Mouse (Mus musculus) bone marrow macrophage, adult 2 months (primary cell): ENCODE results near the gene Emc4. TPM values are rescaled to one million over a fixed set of nuclear protein-coding genes. Genes with fewer than 3 reads are reported as not detected.

ENCODE experiments used
- H3K27ac ChIP-seq: 2 replicates; pipeline ENCODE4 v1.5.1; 2012; ENCODE audit warnings: low read depth, low read length; ENCODE audit not compliant: insufficient read depth
- H3K4me1 ChIP-seq: 2 replicates; pipeline ENCODE4 v1.6.1; 2012; ENCODE audit warnings: low read length; ENCODE audit not compliant: control insufficient read depth, insufficient read depth
- H3K4me3 ChIP-seq: 2 replicates; pipeline ENCODE4 v1.5.1; 2012; ENCODE audit warnings: mild to moderate bottlenecking, low read length, moderate library complexity; ENCODE audit not compliant: insufficient read depth
- CTCF ChIP-seq: IDR thresholded peaks from 2 replicates; pipeline ENCODE4 v1.5.1; 2012; ENCODE audit warnings: low read depth, mild to moderate bottlenecking, low read length, moderate library complexity
- POLR2A ChIP-seq: IDR thresholded peaks from 2 replicates; pipeline ENCODE4 v1.6.1; 2012; ENCODE audit warnings: mild to moderate bottlenecking, low read depth, low read length, borderline replicate concordance
- polyA plus RNA-seq: library from polyadenylated mRNA; stranded (reverse); fragments of >200 nt; gene quantifications from 2 replicates; pipeline ENCODE4 v1.2.4, GENCODE M21; 2012; ENCODE audit not compliant: missing spikeins, insufficient read depth, insufficient read length

Emc4 gene
- 49.9 and 58.9 TPM in 2 replicates for polyA plus RNA-seq

DNA sequence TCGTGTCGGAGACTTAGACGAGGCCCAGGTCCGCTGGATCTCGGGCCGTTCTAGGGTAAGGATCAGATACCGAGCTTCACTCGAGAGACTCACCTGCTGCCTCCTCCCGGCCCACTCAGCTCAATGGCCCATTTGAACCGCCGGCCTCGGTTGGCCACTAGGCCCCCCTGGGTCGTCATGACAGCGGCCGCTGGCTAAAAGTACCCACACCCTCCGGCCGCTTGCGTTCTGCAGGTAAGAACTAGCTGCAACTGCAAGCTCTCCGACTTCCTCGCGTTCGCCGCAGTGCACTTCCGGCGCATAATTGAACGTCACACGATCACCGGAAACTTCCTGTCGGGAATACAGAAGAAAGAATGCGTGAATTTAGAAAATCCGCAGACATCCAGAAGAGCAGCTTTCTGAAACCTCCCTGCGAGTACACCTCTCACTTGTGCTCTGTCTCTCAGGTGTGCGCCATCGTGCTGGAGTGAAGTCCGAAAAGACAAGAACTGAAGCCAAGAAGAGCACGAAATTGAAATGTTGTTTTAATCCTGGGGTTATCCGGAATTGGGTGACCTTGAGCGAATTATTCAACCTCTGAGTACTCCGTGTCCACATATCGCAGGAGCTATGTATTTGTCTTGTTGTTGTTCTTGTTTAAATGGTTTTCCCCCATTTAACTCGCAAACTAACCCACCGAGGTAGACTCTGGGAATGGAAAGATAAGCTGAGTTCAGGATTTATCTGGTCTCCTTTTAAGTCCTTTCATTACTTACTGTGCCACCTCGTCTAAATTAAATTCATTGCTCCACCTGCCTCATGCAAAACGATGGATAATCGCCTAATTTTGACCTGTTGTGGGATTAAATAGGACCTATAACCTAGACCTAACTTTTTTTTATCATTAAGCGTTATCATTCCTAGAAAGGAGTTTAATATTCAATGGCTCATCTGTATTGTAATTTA lies at the start of gene Emc4:
Emc4 (minus strand) TSS at position 302 of the 948 bp plus-strand sequence.
- H3K27ac ChIP-seq: peak within 1 kb of the TSS; percentile 71
- peak within 1 kb of the TSS; percentile 85 for H3K4me3 ChIP-seq
- TF ChIP-seq POLR2A (no peak), CTCF (no peak)
- H3K4me1 ChIP-seq: 0 out of 2 replicates have a peak, but pooled peaks cover 4% of the 10 kb centered on the region

DNA sequence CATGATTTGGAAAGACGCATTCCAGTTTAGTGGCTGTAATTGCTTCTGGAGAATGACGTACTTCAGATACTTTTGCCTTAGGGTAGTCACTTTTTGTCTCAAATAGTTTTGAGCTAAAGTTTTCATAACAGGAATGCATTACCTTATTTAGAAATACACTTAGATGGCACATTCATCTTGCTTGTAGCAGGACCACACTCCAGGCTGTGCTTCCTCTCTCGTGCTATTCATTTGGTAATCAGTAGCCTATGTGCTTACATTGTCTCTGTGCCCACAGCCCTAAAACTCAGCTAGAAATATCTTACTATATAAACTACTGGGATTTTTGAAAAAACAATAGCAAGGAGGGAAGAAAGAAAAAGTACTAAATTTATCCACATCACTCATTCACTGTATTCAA lies 39.2 kb upstream of the Emc4 start:
- Histone ChIP-seq H3K4me1 (peaks cover 4% of the 10 kb centered on the region), H3K4me3 (no peak overlapping the region), H3K27ac (no peak overlapping the region)
- no peak for TF ChIP-seq POLR2A
- no peak for TF ChIP-seq CTCF

GRCm38 (mm10) chr2:112396649-112397048 lies 28.8 kb upstream of the Emc4 start:
- H3K4me1 ChIP-seq: peaks cover 33% of the 10 kb centered on the region
- no peak for TF ChIP-seq CTCF
- no peak for TF ChIP-seq POLR2A

DNA sequence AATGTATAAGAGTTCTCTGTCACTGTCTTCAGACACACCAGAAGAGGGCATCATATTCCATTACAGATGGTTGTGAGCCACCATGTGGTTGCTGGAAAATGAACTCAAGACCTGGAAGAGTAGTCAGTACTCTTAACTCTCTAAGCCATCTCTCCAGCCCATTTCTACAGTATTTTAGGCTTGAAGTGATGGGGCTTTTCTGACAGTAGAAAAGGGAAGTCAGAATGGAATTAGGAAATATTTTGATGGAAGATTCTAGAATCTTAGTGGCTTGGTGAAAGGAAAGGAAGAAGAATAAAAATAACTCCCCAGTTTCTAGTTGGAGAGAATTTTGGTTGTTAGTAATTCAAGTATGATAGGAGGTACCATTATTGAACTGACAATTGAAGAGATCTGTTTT lies 26.1 kb upstream of the Emc4 start:
- Histone ChIP-seq H3K4me3 (no peak overlapping the region), H3K4me1 (peaks cover 44% of the 10 kb centered on the region), H3K27ac (peak overlapping the region; percentile 82)
- no peak for TF ChIP-seq POLR2A

More at GRCm38 (mm10) chr2:112396649-112397048, 28.8 kb upstream of the Emc4 start:
- no peak overlapping the region for H3K27ac ChIP-seq
- H3K4me3 ChIP-seq: no peak overlapping the region

DNA sequence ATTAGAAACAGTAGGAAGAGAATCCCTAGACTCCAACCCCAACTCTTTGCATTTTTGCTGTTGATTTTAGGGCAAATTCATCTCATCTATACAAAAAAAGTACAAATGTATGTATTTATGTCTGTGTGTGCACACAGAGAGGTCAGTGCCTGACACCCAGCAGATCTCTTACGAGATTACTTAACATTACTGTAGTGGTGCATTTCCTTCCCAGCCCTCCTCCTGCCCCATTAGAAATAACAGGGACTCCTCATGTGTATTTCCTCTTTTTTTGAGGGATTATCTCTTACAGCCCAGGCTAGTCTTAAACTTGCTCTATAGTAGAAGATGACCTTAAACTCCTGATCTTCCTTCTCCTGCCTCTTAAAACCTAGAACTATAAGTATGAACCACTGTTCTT lies 24.9 kb upstream of the Emc4 start:
- Histone ChIP-seq H3K4me3 (no peak overlapping the region), H3K27ac (peak overlapping the region; percentile 30), H3K4me1 (peaks cover 49% of the 10 kb centered on the region)
- no peak for TF ChIP-seq CTCF
- no peak for TF ChIP-seq POLR2A

DNA sequence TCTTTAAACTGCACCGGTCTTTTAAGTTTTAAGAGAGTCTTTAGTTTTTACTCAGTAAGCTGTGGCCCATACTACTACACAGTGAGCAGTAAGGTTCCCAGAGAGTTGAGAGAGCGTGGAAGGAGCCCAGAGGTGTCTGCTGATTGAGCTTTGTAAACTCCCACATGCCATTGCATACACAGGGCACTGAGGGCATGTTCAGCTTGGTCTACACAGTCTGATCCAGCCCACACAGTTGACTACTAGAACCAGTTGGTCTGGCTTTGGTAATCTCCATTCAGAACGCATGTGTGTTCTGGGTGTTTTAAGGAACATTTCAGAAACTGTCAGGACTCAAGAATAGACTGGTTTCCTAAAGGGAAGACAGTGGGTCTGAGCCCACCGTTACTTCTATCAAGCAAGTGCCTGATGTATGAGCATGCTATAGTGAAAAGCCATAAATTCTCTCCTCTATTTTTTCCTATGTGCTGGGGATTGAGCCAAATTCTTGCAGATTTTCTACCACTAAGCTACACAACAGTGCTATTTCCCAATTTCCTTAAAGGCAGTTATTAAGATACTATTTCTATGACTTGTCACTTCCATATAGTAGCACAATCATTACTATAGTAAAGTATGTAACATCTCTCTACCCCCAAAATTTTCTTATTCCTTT lies 23.6 kb upstream of the Emc4 start:
- H3K4me3 ChIP-seq: no peak overlapping the region
- H3K27ac ChIP-seq: peak overlapping the region; percentile 61
- no peak for TF ChIP-seq CTCF
- no peak for TF ChIP-seq POLR2A
- H3K4me1 ChIP-seq: peaks cover 47% of the 10 kb centered on the region

- Histone ChIP-seq H3K27ac (0 out of 2 replicates have a peak overlapping the region, but pooled peaks have one; percentile 12), H3K4me1 (peaks cover 45% of the 10 kb centered on the region), H3K4me3 (no peak overlapping the region)
- no peak for TF ChIP-seq POLR2A
- TF ChIP-seq CTCF: no peak
Measured at GRCm38 (mm10) chr2:112390843-112391242, 23.0 kb upstream of the Emc4 start.

DNA sequence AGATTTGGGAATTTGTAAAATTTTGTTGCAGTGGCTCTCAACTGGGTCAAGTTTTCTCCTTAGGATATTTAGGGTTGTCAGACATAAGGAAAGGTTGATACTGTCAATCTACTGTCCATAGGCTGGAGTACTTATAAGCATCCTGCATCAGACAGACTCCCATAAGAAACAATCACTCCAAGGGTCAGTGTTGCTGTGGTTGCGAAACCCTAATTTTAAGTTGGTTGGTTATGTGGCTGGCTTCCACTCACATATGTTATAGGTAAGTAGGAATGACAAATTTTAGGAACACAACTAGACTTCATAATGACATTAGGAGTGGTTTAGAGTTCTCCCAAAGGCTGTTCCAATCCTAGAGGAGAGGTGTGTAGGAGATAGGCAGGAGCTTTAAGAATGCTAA lies 13.4 kb upstream of the Emc4 start:
- no peak overlapping the region for H3K4me3 ChIP-seq
- H3K4me1 ChIP-seq: peaks cover 26% of the 10 kb centered on the region
- H3K27ac ChIP-seq: no peak overlapping the region
- TF ChIP-seq CTCF (no peak), POLR2A (no peak)

- Histone ChIP-seq H3K27ac (no peak overlapping the region), H3K4me3 (peak overlapping the region; percentile 88), H3K4me1 (peaks cover 22% of the 10 kb centered on the region)
- TF ChIP-seq POLR2A (no peak), CTCF (no peak)
Measured at GRCm38 (mm10) chr2:112380131-112380530, 12.3 kb upstream of the Emc4 start.
